23 mouse cellular contexts compared by ENCODE assay signal in the genomic region with DNA sequence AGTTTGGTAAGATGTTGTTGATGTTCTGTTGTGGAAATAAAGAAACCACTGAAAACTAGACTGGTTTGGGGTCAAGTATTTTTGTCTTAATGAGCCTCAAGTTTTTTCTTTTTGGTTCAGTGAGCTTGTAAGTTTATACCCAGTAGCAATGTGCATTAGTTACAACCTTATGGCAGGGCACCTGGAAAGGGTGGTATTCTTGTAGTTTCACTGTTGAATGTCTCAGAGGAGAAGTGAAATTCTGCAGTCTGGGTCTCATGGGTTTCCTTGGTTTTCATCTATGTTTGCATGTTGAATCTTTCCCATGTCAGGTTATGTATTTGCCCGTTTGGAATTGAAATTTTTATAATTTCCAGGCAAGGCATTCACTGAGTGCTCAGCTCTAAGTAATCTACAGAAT. TPM values are rescaled to one million over a fixed set of nuclear protein-coding genes. Genes with fewer than 3 reads are reported as not detected.
A peak's percentile ranks its signal among the peaks of the same experiment; 100 is the strongest.
DNase-seq lines count a peak whose midpoint lies in the region; ATAC-seq and TF ChIP-seq lines count a peak whose summit lies in the region.
"Had no signal": no experiment of that assay in that cellular context is flagged by ENCODE, and none has a peak within 500 bp of the region (broad histone marks: within the 10 kb centered on the region; RNA-seq: fewer than 3 reads in every experiment).

No protein-coding gene starts in this region.

- peaks cover 0 to 14% of the 10 kb centered on the region in 2 experiments; a peak in 3 of 4 replicates for H3K4me1 ChIP-seq in CH12.LX (ENCODE audit: control insufficient read depth in 1 of 2, insufficient read depth in 2 of 2)
- H3K4me1 ChIP-seq in midbrain, embryonic 16.5 days (ENCODE audit: control insufficient read depth, insufficient read depth, low read length) = peaks cover 4% of the 10 kb centered on the region; the same call in 1 of the 2 replicates

- in situ Hi-C loops in CH12.LX (cut with MboI; ENCODE audit: low pct_ligation_motif_present, low pct_unique_long_range_greater_than_20kb, low sequenced_read_pairs) = no loop called here

- no peak overlapping the region for H3K27ac ChIP-seq in CH12.LX (ENCODE audit: insufficient read depth, low read depth)
- H3K27ac ChIP-seq in midbrain, embryonic 16.5 days (ENCODE audit: low read length) = no peak overlapping the region

- H3K4me2 ChIP-seq in CH12.LX (ENCODE audit: insufficient read depth, low read depth, poor library complexity, severe bottlenecking) = peak overlapping the region; percentile 36; the same call in 1 of the 2 replicates
- H3K4me2 ChIP-seq in midbrain, embryonic 16.5 days (ENCODE audit: low read length) = no peak overlapping the region

- TF ChIP-seq RAD21 in CH12.LX (IDR thresholded peaks at IDR 0.05; ENCODE audit: low read depth, low read length) = no peak

- H3K9ac ChIP-seq in CH12.LX (ENCODE audit: insufficient read depth, low read depth) = no peak overlapping the region
- H3K9ac ChIP-seq in midbrain, embryonic 16.5 days (ENCODE audit: low read depth, low read length) = no peak overlapping the region

- H3K4me3 ChIP-seq in CH12.LX (replicated peaks in 1 of 3; ENCODE audit: low read depth in 2 of 3, low read length in 2 of 3, poor library complexity in 1 of 3) = no peak overlapping the region
- H3K4me3 ChIP-seq in midbrain, embryonic 16.5 days (ENCODE audit: low read depth, low read length) = no peak overlapping the region

- DNase-seq in spleen, postnatal 36 days (ENCODE audit: low spot score in 2 of 2) = peak; percentile 17 to 38
- DNase-seq in spleen, postnatal 4 days (ENCODE audit: low spot score in 2 of 2) = no peak
- DNase-seq in A20 (ENCODE audit: low read depth, low spot score) (peak; percentile 52), CH12.LX (ENCODE audit: extremely low read depth) (peak; percentile 24)
- DNase-seq in splenic B cell, adult 2 months (ENCODE audit: low read depth, low spot score) = peak; percentile 28
- DNase-seq in heart, adult 9 months (ENCODE audit: low spot score in 2 of 2) = no peak
- DNase-seq: adrenal gland, adult 2 months; adrenal gland, adult 8-10 months; adrenal gland, postnatal 10 days; adrenal gland, postnatal 14 days; adrenal gland, postnatal 25 days; adrenal gland, postnatal 36 days; B cell, adult 2 months; cerebellum, adult 11 months; cerebellum, adult 11-12 months; cerebellum, adult 18-20 months; cerebellum, adult 2 months had no signal

- no peaks in the 10 kb centered on the region for H3K79me2 ChIP-seq in CH12.LX (replicated peaks; ENCODE audit: control insufficient read depth, extremely low read depth, insufficient read depth, poor library complexity, severe bottlenecking)

- H3K27me3 ChIP-seq in CH12.LX (replicated peaks) = no peaks in the 10 kb centered on the region
- no peaks in the 10 kb centered on the region; the same call in 1 of the 2 replicates for H3K27me3 ChIP-seq in splenic B cell, adult 2 months (ENCODE audit: control insufficient read depth, insufficient read depth, low read length, poor library complexity, severe bottlenecking)
- H3K27me3 ChIP-seq in midbrain, embryonic 16.5 days (ENCODE audit: control insufficient read depth, insufficient read depth, low read depth, low read length) = no peaks in the 10 kb centered on the region
- H3K27me3 ChIP-seq: Patski had no signal

- WGBS in midbrain, embryonic 16.5 days = 76% methylated on average over 1 of the region's 1 CpGs

- no peak for TF ChIP-seq POLR2A in CH12.LX (IDR thresholded peaks at IDR 0.05; ENCODE audit: low read depth, low read length)

- no peak for TF ChIP-seq CTCF in CH12.LX (conservative IDR thresholded peaks at IDR 0.05 in 1 of 2, IDR thresholded peaks at IDR 0.05 in 1 of 2; ENCODE audit: low read depth in 2 of 2, low read length in 2 of 2)

- ATAC-seq in megakaryocyte progenitor cell, adult 5-6 weeks (replicated peaks; ENCODE audit: poor library complexity) = no peak
- no peak for ATAC-seq in midbrain, embryonic 16.5 days
- ATAC-seq: activated CD4-positive, CD25-positive, alpha-beta regulatory T cell, adult 4 months; CD4-positive, CD25-positive, alpha-beta regulatory T cell, adult 4 months; Patski had no signal

- dilution Hi-C loops in CH12.LX (cut with MboI; ENCODE audit: extremely low pct_ligation_motif_present, extremely low pct_unique_long_range_greater_than_20kb, low sequenced_read_pairs) = no loop called here

- H3K9me3 ChIP-seq in CH12.LX (replicated peaks; ENCODE audit: low read length) = no peaks in the 10 kb centered on the region
- H3K9me3 ChIP-seq in midbrain, embryonic 16.5 days (replicated peaks; ENCODE audit: control insufficient read depth, low read length, poor library complexity, severe bottlenecking) = no peaks in the 10 kb centered on the region
- H3K9me3 ChIP-seq: G1E had no signal

- H3K36me3 ChIP-seq in CH12.LX (replicated peaks in 1 of 2; ENCODE audit: control insufficient read depth in 1 of 2, insufficient read depth in 1 of 2, low read length in 1 of 2) = no peaks in the 10 kb centered on the region
- H3K36me3 ChIP-seq in splenic B cell, adult 2 months (ENCODE audit: control insufficient read depth, insufficient read depth, low read length, poor library complexity, severe bottlenecking) = no peaks in the 10 kb centered on the region
- H3K36me3 ChIP-seq in midbrain, embryonic 16.5 days (ENCODE audit: control insufficient read depth, insufficient read depth, low read length) = no peaks in the 10 kb centered on the region
- H3K36me3 ChIP-seq: G1E had no signal

- 0 out of 2 replicates have a peak, but pooled peaks have one; percentile 55 for TF ChIP-seq EP300 in CH12.LX (IDR thresholded peaks at IDR 0.05; ENCODE audit: low read length)

TF ChIP-seq in CH12.LX, 34 proteins besides CTCF, POLR2A, EP300 and RAD21:
- TF ChIP-seq NELFE (IDR thresholded peaks at IDR 0.05; ENCODE audit: low read depth, low read length) (no peak), TCF12 (IDR thresholded peaks at IDR 0.05; ENCODE audit: low read depth, low read length) (no peak), POLR2AphosphoS2 (IDR thresholded peaks at IDR 0.05; ENCODE audit: low read depth, low read length) (no peak), MAZ (IDR thresholded peaks at IDR 0.05; ENCODE audit: low read depth, low read length) (no peak), BHLHE40 (IDR thresholded peaks at IDR 0.05; ENCODE audit: low read depth, low read length) (no peak)
TF ChIP-seq in CH12.LX: peak in this region for 0.

RNA-seq across cellular contexts. Expression of gene Zeb2, which starts 36.1 kb away (rescaled TPM):
- total RNA-seq in CH12.LX (2012; rRNA removed) (20.6 and 25.8 TPM in 2 replicates), CH12.LX (2014; rRNA removed) (12.9 and 13.2 TPM in 2 replicates)
- 20.8 and 21.1 TPM in 2 replicates for polyA plus RNA-seq in CH12.LX (2012; ENCODE audit: insufficient read length, low read depth)
- total RNA-seq in megakaryocyte progenitor cell, adult 5-6 weeks (2015) = 188 and 189 TPM in 2 replicates
- 138 and 151 TPM in 2 replicates for total RNA-seq in megakaryocyte progenitor cell, adult 5-6 weeks (2017)
- 24.6 and 26.7 TPM in 2 replicates for polyA plus RNA-seq in midbrain, embryonic 16.5 days (2015; fragmentation: Nextera tagmentation; extraction: Ambion mirVana)

Comparison
In these comparisons a context has a peak if more than half of its experiments do, and no peak if none do; other contexts are left out.
1. DNase-seq: peak in spleen, postnatal 36 days (2 of 2), A20 (single experiment), CH12.LX (single experiment) and splenic B cell, adult 2 months (single experiment); none in spleen, postnatal 4 days (0 of 2) and heart, adult 9 months (0 of 2).
2. RNA of gene Zeb2, which starts 36.1 kb away (total RNA-seq): 138 to 189 TPM in megakaryocyte progenitor cell, adult 5-6 weeks; 12.9 to 25.8 TPM in CH12.LX; every median in the first group is over 4 times any median in the second.